Mouse (Mus musculus): ENCODE results near the gene Pcca.

DNA sequence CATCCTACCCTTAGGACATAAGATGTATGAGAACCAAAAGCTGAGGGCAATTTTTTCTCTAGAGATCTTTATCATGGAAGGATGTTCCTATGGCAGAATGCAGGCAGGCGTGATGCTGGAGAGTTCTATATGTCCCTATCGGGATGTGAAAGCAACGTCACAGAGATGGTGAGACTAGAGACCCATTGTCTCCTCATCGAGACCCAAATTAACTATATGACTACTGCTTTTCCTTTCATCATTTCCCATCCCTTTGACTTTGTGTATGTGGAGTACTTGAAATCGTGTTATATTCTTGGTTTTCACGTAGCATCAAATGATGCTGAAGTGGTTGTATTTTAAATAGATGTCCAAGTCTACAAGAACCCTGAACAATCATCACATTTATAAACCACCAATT lies 379.5 kb downstream of the Pcca start, which contains the start of gene Ggact:
- TF ChIP-seq POLR2A (IDR thresholded peaks at IDR 0.05; ENCODE audit: borderline replicate concordance, insufficient read depth, low read length) (no peak), CTCF (IDR thresholded peaks at IDR 0.05; ENCODE audit: borderline replicate concordance, insufficient read depth, low read depth, low read length) (no peak)
